Mouse (Mus musculus) effector memory CD4-positive, alpha-beta T cell, adult 7 months (primary cell): Measurements from ENCODE around the gene Lyplal1. TPM values are rescaled to one million over a fixed set of nuclear protein-coding genes. Genes with fewer than 3 reads are reported as not detected.

ENCODE experiments used
- polyA plus RNA-seq: library from polyadenylated mRNA; unstranded; fragments of 100-300 nt; shearing (Covaris generic); gene quantifications from one replicate; pipeline ENCODE4 v1.2.1, GENCODE M21; 2017

The Lyplal1 gene
- not detected for polyA plus RNA-seq

DNA sequence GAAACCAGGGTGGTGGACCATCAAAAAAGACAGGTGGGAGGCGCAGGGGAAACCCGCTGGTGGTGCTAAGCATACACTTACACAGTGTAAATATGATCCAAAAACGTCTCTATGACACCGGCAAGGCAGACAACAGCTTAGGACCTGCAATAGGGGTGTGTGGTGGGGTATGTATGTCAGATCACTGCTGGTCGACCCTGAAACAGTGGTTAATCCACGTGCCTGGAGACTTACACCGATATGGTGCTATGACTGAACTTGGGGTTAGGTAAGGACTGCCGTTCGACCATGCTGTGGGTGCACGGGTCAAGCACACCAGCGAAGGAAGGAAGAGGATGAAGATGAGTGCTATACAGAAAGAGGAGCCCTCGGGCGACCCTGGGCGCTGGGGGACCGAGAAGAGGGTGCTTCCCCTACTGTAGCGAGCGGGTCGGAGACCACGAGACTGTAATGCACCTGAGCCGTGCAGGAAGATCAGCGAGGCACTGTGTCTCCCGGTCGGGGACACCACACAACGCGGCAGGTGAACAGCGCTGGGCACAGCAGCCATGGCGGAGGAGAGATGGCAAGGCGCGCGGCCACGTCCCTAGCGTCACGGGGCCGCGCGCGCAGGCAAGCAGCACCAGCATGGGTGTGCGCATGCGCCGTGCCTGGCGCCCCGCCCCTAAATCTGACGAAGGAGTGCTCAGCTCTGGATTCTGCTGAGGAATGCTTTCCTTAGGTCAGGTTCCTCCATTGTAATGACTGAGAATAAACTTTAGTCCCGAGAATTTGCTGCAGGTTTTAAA, at the start of gene Lyplal1:
Gene Lyplal1, minus strand, starts transcription at position 610 of the 788 bp plus-strand sequence.

